Mouse (Mus musculus) hindbrain, postnatal 0 days (tissue): ENCODE data around the gene Erc2. TPM values are rescaled to one million over a fixed set of nuclear protein-coding genes. Genes with fewer than 3 reads are reported as not detected.

Source experiments
- ATAC-seq: fragments of 200-750 bp; cut with Nextera tagmentation; 2 replicates; pipeline ENCODE4 v1.8.0; 2017; ENCODE audit warnings: mild to moderate bottlenecking, moderate TSS enrichment, moderate library complexity
- DNase-seq: peaks from one replicate; pipeline ENCODE4 v3.0.0-alpha.2; 2015; ENCODE audit warnings: low spot score
- H3K27ac ChIP-seq: fragments of 300-500 bp; sonication (generic); 2 replicates; pipeline ENCODE4 v1.5.1; 2014; ENCODE audit warnings: mild to moderate bottlenecking
- H3K27me3 ChIP-seq: fragments of 300-500 bp; sonication (generic); 2 replicates; pipeline ENCODE4 v1.6.1; 2014; ENCODE audit warnings: low read length, mixed read lengths; ENCODE audit not compliant: insufficient read depth
- H3K36me3 ChIP-seq: fragments of 300-500 bp; sonication (generic); 2 replicates; pipeline ENCODE4 v1.6.1; 2014; ENCODE audit warnings: low read length, mixed read lengths; ENCODE audit not compliant: insufficient read depth
- H3K4me1 ChIP-seq: fragments of 300-500 bp; sonication (generic); 2 replicates; pipeline ENCODE4 v1.6.1; 2014; ENCODE audit warnings: antibody characterized with exemption, low read length, mixed read lengths; ENCODE audit not compliant: insufficient read depth
- H3K4me2 ChIP-seq: fragments of 300-500 bp; sonication (generic); 2 replicates; pipeline ENCODE4 v1.6.1; 2014; ENCODE audit warnings: low read depth, mild to moderate bottlenecking, low read length, moderate library complexity, mixed read lengths
- H3K4me3 ChIP-seq: fragments of 300-500 bp; sonication (generic); 2 replicates; pipeline ENCODE4 v1.5.1; 2014; ENCODE audit warnings: low read length
- H3K9ac ChIP-seq: fragments of 300-500 bp; sonication (generic); replicated peaks from 2 replicates; pipeline ENCODE4 v1.6.1; 2014; ENCODE audit warnings: mild to moderate bottlenecking, low read length, moderate library complexity, mixed read lengths
- H3K9me3 ChIP-seq: fragments of 300-500 bp; sonication (generic); 2 replicates; pipeline ENCODE4 v1.6.1; 2016; ENCODE audit warnings: low read length, mixed read lengths
- CTCF ChIP-seq: IDR thresholded peaks from 2 replicates; pipeline ENCODE4 v1.5.1; 2016; ENCODE audit warnings: antibody characterized with exemption, control low read depth, low read depth
- WGBS: fragments of 180-500 bp; shearing (Covaris S2); extraction: QIAGEN DNeasy Blood & Tissue Kit; methylation state at CpG from one replicate; pipeline ENCODE4 v1.1.7; 2014; 5-methylcytosine and 5-hydroxymethylcytosine counted together
- polyA plus RNA-seq: library from polyadenylated mRNA; unstranded; fragments of >200 nt; fragmentation: Nextera tagmentation; extraction: Ambion mirVana; gene quantifications from 2 replicates; pipeline ENCODE4 v1.2.1, GENCODE M21; 2015
- total RNA-seq: library from RNA; depleted of rRNA; stranded (reverse); fragments of >200 nt; gene quantifications from 2 replicates; pipeline ENCODE4 v1.2.3, GENCODE M21; 2014

Erc2 gene
- total and polyA plus RNA-seq, 2 experiments from 2014 or later = 71.0 to 104 TPM

- no peaks in the 10 kb centered on the region for H3K9me3 ChIP-seq
- no peak overlapping the region for H3K9ac ChIP-seq
- DNase-seq (no peak), ATAC-seq (no peak)
- H3K4me3 ChIP-seq = no peak overlapping the region
- 88% methylated on average over 3 of the region's 3 CpGs for WGBS
- no peak overlapping the region for H3K4me2 ChIP-seq
- no peak overlapping the region for H3K27ac ChIP-seq
- H3K4me1 ChIP-seq = no peaks in the 10 kb centered on the region
- no peak for TF ChIP-seq CTCF
- no peaks in the 10 kb centered on the region for H3K27me3 ChIP-seq
- H3K36me3 ChIP-seq = no peaks in the 10 kb centered on the region
Observed at GRCm38 (mm10) chr14:27721759-27722158, 99.5 kb downstream of the Erc2 start.

- no peaks in the 10 kb centered on the region for H3K4me1 ChIP-seq
Observed at GRCm38 (mm10) chr14:27727541-27727940, 105.3 kb downstream of the Erc2 start.

GRCm38 (mm10) chr14:27731086-27731485 is 108.9 kb downstream of the Erc2 start:
- H3K9ac ChIP-seq = no peak overlapping the region
- no peak overlapping the region for H3K4me2 ChIP-seq
- no peaks in the 10 kb centered on the region for H3K4me1 ChIP-seq
- ATAC-seq (no peak), DNase-seq (no peak)
- H3K9me3 ChIP-seq = no peaks in the 10 kb centered on the region
- WGBS = 54% methylated on average over 4 of the region's 4 CpGs
- H3K4me3 ChIP-seq = no peak overlapping the region
- no peaks in the 10 kb centered on the region for H3K27me3 ChIP-seq
- no peak overlapping the region for H3K27ac ChIP-seq
- H3K36me3 ChIP-seq = no peaks in the 10 kb centered on the region
- TF ChIP-seq CTCF = no peak

More at GRCm38 (mm10) chr14:27727541-27727940, 105.3 kb downstream of the Erc2 start:
- DNase-seq = no peak
- Histone ChIP-seq H3K27me3 (no peaks in the 10 kb centered on the region), H3K27ac (no peak overlapping the region), H3K9ac (no peak overlapping the region), H3K4me3 (no peak overlapping the region), H3K36me3 (no peaks in the 10 kb centered on the region), H3K9me3 (no peaks in the 10 kb centered on the region), H3K4me2 (no peak overlapping the region)
- ATAC-seq = no peak
- WGBS = 80% methylated on average over 8 of the region's 8 CpGs
- TF ChIP-seq CTCF = no peak

GRCm38 (mm10) chr14:27739436-27739835 is 117.2 kb downstream of the Erc2 start:
- Histone ChIP-seq H3K4me3 (no peak overlapping the region), H3K27ac (no peak overlapping the region), H3K9me3 (no peaks in the 10 kb centered on the region), H3K36me3 (no peaks in the 10 kb centered on the region), H3K4me1 (no peaks in the 10 kb centered on the region), H3K4me2 (no peak overlapping the region), H3K27me3 (no peaks in the 10 kb centered on the region), H3K9ac (no peak overlapping the region)
- 27% methylated on average over 1 of the region's 1 CpGs for WGBS
- DNase-seq (peak; percentile 65), ATAC-seq (no peak)
- no peak for TF ChIP-seq CTCF

- Histone ChIP-seq H3K4me2 (no peak overlapping the region), H3K36me3 (no peaks in the 10 kb centered on the region), H3K9me3 (no peaks in the 10 kb centered on the region), H3K27ac (no peak overlapping the region), H3K4me1 (no peaks in the 10 kb centered on the region), H3K9ac (no peak overlapping the region), H3K27me3 (no peaks in the 10 kb centered on the region), H3K4me3 (no peak overlapping the region)
- whole genome bisulfite sequencing = 24% methylated on average over 3 of the region's 3 CpGs
- peak; percentile 90 for DNase-seq
- TF ChIP-seq CTCF = peak; percentile 87
- ATAC-seq = peak; percentile 45; the same call in 1 of the 2 replicates
Observed at GRCm38 (mm10) chr14:27741248-27741916, 119.2 kb downstream of the Erc2 start.

GRCm38 (mm10) chr14:27754340-27754739 is 132.1 kb downstream of the Erc2 start:
- 81% methylated on average over 1 of the region's 1 CpGs for WGBS
- no peak for ATAC-seq
- Histone ChIP-seq H3K9me3 (no peaks in the 10 kb centered on the region), H3K27me3 (no peaks in the 10 kb centered on the region), H3K36me3 (no peaks in the 10 kb centered on the region), H3K27ac (no peak overlapping the region), H3K4me3 (no peak overlapping the region), H3K4me2 (no peak overlapping the region), H3K9ac (no peak overlapping the region), H3K4me1 (no peaks in the 10 kb centered on the region)
- DNase-seq = no peak
- no peak for TF ChIP-seq CTCF

- no peaks in the 10 kb centered on the region for H3K4me1 ChIP-seq
- H3K27me3 ChIP-seq = no peaks in the 10 kb centered on the region
- H3K4me3 ChIP-seq = no peak overlapping the region
- WGBS = 89% methylated on average over 5 of the region's 5 CpGs
- ATAC-seq (no peak), DNase-seq (no peak)
- H3K9ac ChIP-seq = no peak overlapping the region
- no peak for TF ChIP-seq CTCF
- H3K36me3 ChIP-seq = no peaks in the 10 kb centered on the region
- no peak overlapping the region for H3K27ac ChIP-seq
- no peaks in the 10 kb centered on the region for H3K9me3 ChIP-seq
- no peak overlapping the region for H3K4me2 ChIP-seq
Observed at GRCm38 (mm10) chr14:27756901-27757300, 134.7 kb downstream of the Erc2 start.
